Mouse (Mus musculus) adrenal gland, postnatal 14 days (tissue): ENCODE results near the gene Rab11fip4. TPM values are rescaled to one million over a fixed set of nuclear protein-coding genes. Genes with fewer than 3 reads are reported as not detected.
"Not testable (repeated sequence)": the region's sequence is repeated elsewhere in the genome, so short reads cannot be mapped to it uniquely, and the experiment has no call there.

Source experiments
- DNase-seq: peaks from one replicate; pipeline ENCODE4 v3.0.0; 2021; ENCODE audit warnings: mixed read lengths
- total RNA-seq: library from RNA; stranded (reverse); gene quantifications from 2 replicates; pipeline ENCODE4 v1.2.3, GENCODE M21; 2021

Rab11fip4 gene
- total RNA-seq, 1 experiment from 2014 or later = 3.8 TPM

- no peak for DNase-seq
Measured at GRCm38 (mm10) chr11:79679929-79680328, 88.9 kb downstream of the Rab11fip4 start.

GRCm38 (mm10) chr11:79680559-79680958 is 89.5 kb downstream of the Rab11fip4 start:
- DNase-seq = no peak

- no peak for DNase-seq
Measured at GRCm38 (mm10) chr11:79681182-79681581, 90.2 kb downstream of the Rab11fip4 start.

- DNase-seq = no peak
Measured at GRCm38 (mm10) chr11:79681798-79682197, 90.8 kb downstream of the Rab11fip4 start.

- no peak for DNase-seq
Measured at GRCm38 (mm10) chr11:79685109-79685508, 94.1 kb downstream of the Rab11fip4 start.

GRCm38 (mm10) chr11:79686501-79687121 is 95.6 kb downstream of the Rab11fip4 start:
- peak; percentile 94 for DNase-seq

- no peak for DNase-seq
Measured at GRCm38 (mm10) chr11:79689916-79690315, 98.9 kb downstream of the Rab11fip4 start.

- DNase-seq = no peak
Measured at GRCm38 (mm10) chr11:79691513-79691912, 100.5 kb downstream of the Rab11fip4 start.

- DNase-seq = no peak
Measured at GRCm38 (mm10) chr11:79696390-79697307, 105.6 kb downstream of the Rab11fip4 start.

GRCm38 (mm10) chr11:79698071-79698470 is 107.1 kb downstream of the Rab11fip4 start:
- DNase-seq = no peak

- DNase-seq = not testable (repeated sequence)
Measured at GRCm38 (mm10) chr11:79698542-79698941, 107.5 kb downstream of the Rab11fip4 start.

GRCm38 (mm10) chr11:79701466-79701865 is 110.5 kb downstream of the Rab11fip4 start:
- no peak for DNase-seq

- DNase-seq = no peak
Measured at GRCm38 (mm10) chr11:79702092-79702491, 111.1 kb downstream of the Rab11fip4 start.

- DNase-seq = peak; percentile 56
Measured at GRCm38 (mm10) chr11:79703452-79703851, 112.4 kb downstream of the Rab11fip4 start.

- no peak for DNase-seq
Measured at GRCm38 (mm10) chr11:79703885-79704291, 112.9 kb downstream of the Rab11fip4 start.

GRCm38 (mm10) chr11:79704318-79705150 is 113.5 kb downstream of the Rab11fip4 start:
- DNase-seq = peak; percentile 99

- DNase-seq = no peak
Measured at GRCm38 (mm10) chr11:79707084-79707483, 116.1 kb downstream of the Rab11fip4 start.

GRCm38 (mm10) chr11:79710868-79711765 is 120.1 kb downstream of the Rab11fip4 start:
- peak; percentile 93 for DNase-seq

GRCm38 (mm10) chr11:79711766-79712369 is 120.9 kb downstream of the Rab11fip4 start:
- DNase-seq = peak; percentile 63

GRCm38 (mm10) chr11:79713184-79713583 is 122.2 kb downstream of the Rab11fip4 start:
- DNase-seq = no peak

GRCm38 (mm10) chr11:79713678-79714077 is 122.7 kb downstream of the Rab11fip4 start:
- no peak for DNase-seq
